Mouse (Mus musculus) liver, embryonic 12.5 days (tissue): ENCODE data around the gene Gbf1. TPM values are rescaled to one million over a fixed set of nuclear protein-coding genes. Genes with fewer than 3 reads are reported as not detected.

ENCODE experiments used
- ATAC-seq: fragments of 200-750 bp; cut with Nextera tagmentation; 2 replicates; pipeline ENCODE4 v1.8.0; 2017; ENCODE audit warnings: moderate number of reproducible peaks, mild to moderate bottlenecking, moderate library complexity
- H3K27ac ChIP-seq: fragments of 300-500 bp; sonication (generic); 2 replicates; pipeline ENCODE4 v1.5.1; 2016; ENCODE audit warnings: mild to moderate bottlenecking
- H3K27me3 ChIP-seq: fragments of 300-500 bp; sonication (generic); replicated peaks from 2 replicates; pipeline ENCODE4 v1.6.1; 2016; ENCODE audit warnings: mild to moderate bottlenecking, moderate library complexity
- H3K36me3 ChIP-seq: fragments of 300-500 bp; sonication (generic); 2 replicates; pipeline ENCODE4 v1.6.1; 2016; ENCODE audit warnings: mild to moderate bottlenecking, moderate library complexity
- H3K4me1 ChIP-seq: fragments of 300-500 bp; sonication (generic); 2 replicates; pipeline ENCODE4 v1.6.1; 2016
- H3K4me2 ChIP-seq: fragments of 300-500 bp; sonication (generic); 2 replicates; pipeline ENCODE4 v1.6.1; 2016; ENCODE audit warnings: mild to moderate bottlenecking, moderate library complexity
- H3K4me3 ChIP-seq: fragments of 300-500 bp; sonication (generic); 2 replicates; pipeline ENCODE4 v1.5.1; 2016; ENCODE audit warnings: mild to moderate bottlenecking, moderate library complexity
- H3K9ac ChIP-seq: fragments of 300-500 bp; sonication (generic); 2 replicates; pipeline ENCODE4 v1.6.1; 2016; ENCODE audit warnings: mild to moderate bottlenecking, moderate library complexity
- H3K9me3 ChIP-seq: fragments of 300-500 bp; sonication (generic); replicated peaks from 2 replicates; pipeline ENCODE4 v1.6.1; 2016; ENCODE audit warnings: mild to moderate bottlenecking, moderate library complexity
- WGBS: fragments of 180-500 bp; shearing (Covaris S2); methylation state at CpG from one replicate; pipeline ENCODE4 v1.1.7; 2016; ENCODE audit not compliant: insufficient replicate concordance; 5-methylcytosine and 5-hydroxymethylcytosine counted together
- polyA plus RNA-seq: library from polyadenylated mRNA; unstranded; fragments of >200 nt; fragmentation: Nextera tagmentation; extraction: Ambion mirVana; gene quantifications from 2 replicates; pipeline ENCODE4 v1.2.1, GENCODE M21; 2016

Gbf1 gene
- polyA plus RNA-seq, 1 experiment from 2014 or later: 30.6 TPM

- peaks cover 60% of the 10 kb centered on the region for H3K36me3 ChIP-seq
- H3K4me1 ChIP-seq: no peaks in the 10 kb centered on the region
- H3K9ac ChIP-seq: no peak overlapping the region
- 72% methylated on average over 7 of the region's 7 CpGs for WGBS
- no peaks in the 10 kb centered on the region for H3K9me3 ChIP-seq
- H3K4me2 ChIP-seq: no peak overlapping the region
- no peak for ATAC-seq
- H3K4me3 ChIP-seq: no peak overlapping the region
- H3K27me3 ChIP-seq: no peaks in the 10 kb centered on the region; the same call in 1 of the 2 replicates
- no peak overlapping the region for H3K27ac ChIP-seq
These were observed 133.3 kb downstream of the Gbf1 start for GRCm38 (mm10) chr19:46285631-46286030.

- no peaks in the 10 kb centered on the region; the same call in 1 of the 2 replicates for H3K27me3 ChIP-seq
- ATAC-seq: no peak
- H3K4me3 ChIP-seq: no peak overlapping the region
- H3K36me3 ChIP-seq: peaks cover 56% of the 10 kb centered on the region
- H3K27ac ChIP-seq: no peak overlapping the region
- H3K9me3 ChIP-seq: no peaks in the 10 kb centered on the region
- no peaks in the 10 kb centered on the region for H3K4me1 ChIP-seq
- no peak overlapping the region for H3K9ac ChIP-seq
- 85% methylated on average over 6 of the region's 6 CpGs for WGBS
- H3K4me2 ChIP-seq: no peak overlapping the region
These were observed 133.7 kb downstream of the Gbf1 start for GRCm38 (mm10) chr19:46286047-46286446.

- H3K27me3 ChIP-seq: peaks cover 7% of the 10 kb centered on the region; the same call in 1 of the 2 replicates
- no peak overlapping the region for H3K4me2 ChIP-seq
- no peak overlapping the region for H3K27ac ChIP-seq
- WGBS: 75% methylated on average over 3 of the region's 3 CpGs
- H3K36me3 ChIP-seq: peaks cover 47% of the 10 kb centered on the region
- H3K9ac ChIP-seq: no peak overlapping the region
- no peak overlapping the region for H3K4me3 ChIP-seq
- H3K9me3 ChIP-seq: no peaks in the 10 kb centered on the region
- no peaks in the 10 kb centered on the region for H3K4me1 ChIP-seq
- no peak for ATAC-seq
These were observed 134.6 kb downstream of the Gbf1 start for GRCm38 (mm10) chr19:46286926-46287325.

- peaks cover 13% of the 10 kb centered on the region; the same call in 1 of the 2 replicates for H3K27me3 ChIP-seq
These were observed 135.3 kb downstream of the Gbf1 start for GRCm38 (mm10) chr19:46287566-46287965.

GRCm38 (mm10) chr19:46290535-46291105 is 138.3 kb downstream of the Gbf1 start:
- Histone ChIP-seq H3K4me3 (no peak overlapping the region), H3K9me3 (no peaks in the 10 kb centered on the region), H3K36me3 (peaks cover 14% of the 10 kb centered on the region), H3K27me3 (peaks cover 24% of the 10 kb centered on the region), H3K4me2 (no peak overlapping the region), H3K4me1 (no peaks in the 10 kb centered on the region), H3K9ac (no peak overlapping the region), H3K27ac (no peak overlapping the region)
- no peak for ATAC-seq
- WGBS: 43% methylated on average over 12 of the region's 12 CpGs

More at GRCm38 (mm10) chr19:46287566-46287965, 135.3 kb downstream of the Gbf1 start:
- Histone ChIP-seq H3K27ac (no peak overlapping the region), H3K4me1 (no peaks in the 10 kb centered on the region), H3K9me3 (no peaks in the 10 kb centered on the region), H3K9ac (no peak overlapping the region), H3K4me2 (no peak overlapping the region), H3K4me3 (no peak overlapping the region), H3K36me3 (peaks cover 41% of the 10 kb centered on the region)
- WGBS: 62% methylated on average over 3 of the region's 3 CpGs
- ATAC-seq: no peak

- peaks cover 31% of the 10 kb centered on the region for H3K27me3 ChIP-seq
- no peaks in the 10 kb centered on the region for H3K4me1 ChIP-seq
- H3K27ac ChIP-seq: no peak overlapping the region
- ATAC-seq: no peak
- no peak overlapping the region for H3K4me3 ChIP-seq
- H3K4me2 ChIP-seq: no peak overlapping the region
- no peak overlapping the region for H3K9ac ChIP-seq
- 54% methylated on average over 4 of the region's 4 CpGs for WGBS
- no peaks in the 10 kb centered on the region for H3K9me3 ChIP-seq
- no peaks in the 10 kb centered on the region for H3K36me3 ChIP-seq
These were observed 144.6 kb downstream of the Gbf1 start for GRCm38 (mm10) chr19:46296938-46297337.

GRCm38 (mm10) chr19:46300294-46301045 is 148.2 kb downstream of the Gbf1 start:
- Histone ChIP-seq H3K27ac (no peak overlapping the region), H3K36me3 (no peaks in the 10 kb centered on the region), H3K4me2 (no peak overlapping the region), H3K9me3 (no peaks in the 10 kb centered on the region), H3K4me3 (no peak overlapping the region), H3K9ac (no peak overlapping the region), H3K27me3 (peaks cover 14% of the 10 kb centered on the region; the same call in 1 of the 2 replicates), H3K4me1 (peaks cover 16% of the 10 kb centered on the region)
- WGBS: 38% methylated on average over 8 of the region's 8 CpGs
- ATAC-seq: no peak

GRCm38 (mm10) chr19:46302551-46302950 is 150.2 kb downstream of the Gbf1 start:
- Histone ChIP-seq H3K27me3 (peaks cover 24% of the 10 kb centered on the region), H3K36me3 (peaks cover 4% of the 10 kb centered on the region; the same call in 1 of the 2 replicates), H3K4me3 (no peak overlapping the region), H3K9ac (no peak overlapping the region), H3K27ac (no peak overlapping the region), H3K4me1 (peaks cover 30% of the 10 kb centered on the region), H3K4me2 (no peak overlapping the region), H3K9me3 (no peaks in the 10 kb centered on the region)
- 78% methylated on average over 4 of the region's 4 CpGs for WGBS
- ATAC-seq: no peak

GRCm38 (mm10) chr19:46303251-46304215 is 151.2 kb downstream of the Gbf1 start:
- Histone ChIP-seq H3K4me2 (peak overlapping the region; percentile 97), H3K9me3 (no peaks in the 10 kb centered on the region), H3K9ac (peak overlapping the region; percentile 76; the same call in 1 of the 2 replicates), H3K36me3 (peaks cover 7% of the 10 kb centered on the region; the same call in 1 of the 2 replicates), H3K27me3 (peaks cover 29% of the 10 kb centered on the region), H3K4me1 (peaks cover 34% of the 10 kb centered on the region), H3K27ac (peak overlapping the region; percentile 83; the same call in 1 of the 2 replicates), H3K4me3 (peak overlapping the region; percentile 71)
- ATAC-seq: no peak
- 57% methylated on average over 18 of the region's 18 CpGs for WGBS

GRCm38 (mm10) chr19:46304216-46304841 is 152.0 kb downstream of the Gbf1 start, which contains the start of gene Nfkb2:
TSS of gene Nfkb2 (plus strand) at chr19:46304320.
- Histone ChIP-seq H3K9me3 (no peaks in the 10 kb centered on the region), H3K4me2 (peak within 1 kb of the TSS; percentile 97), H3K27ac (peak within 1 kb of the TSS; percentile 83), H3K4me1 (peaks cover 41% of the 10 kb centered on the region), H3K9ac (peak within 1 kb of the TSS; percentile 76), H3K4me3 (peak within 1 kb of the TSS; percentile 71), H3K36me3 (peaks cover 7% of the 10 kb centered on the region; the same call in 1 of the 2 replicates), H3K27me3 (peaks cover 32% of the 10 kb centered on the region)
- WGBS: under 1% methylated on average over 39 of the region's 39 CpGs
- peak; percentile 89 for ATAC-seq

GRCm38 (mm10) chr19:46304908-46305333 is 152.6 kb downstream of the Gbf1 start:
- ATAC-seq: peak; percentile 40
- Histone ChIP-seq H3K9ac (peak overlapping the region; percentile 76), H3K36me3 (peaks cover 13% of the 10 kb centered on the region), H3K4me1 (peaks cover 47% of the 10 kb centered on the region), H3K27ac (peak overlapping the region; percentile 83), H3K9me3 (no peaks in the 10 kb centered on the region), H3K4me3 (peak overlapping the region; percentile 71), H3K27me3 (peaks cover 35% of the 10 kb centered on the region), H3K4me2 (peak overlapping the region; percentile 97)
- WGBS: under 1% methylated on average over 34 of the region's 34 CpGs
